Mouse (Mus musculus) megakaryocyte, embryonic 14.5 days (primary cell): ENCODE results near the gene Camk2d. TPM values are rescaled to one million over a fixed set of nuclear protein-coding genes. Genes with fewer than 3 reads are reported as not detected.

Experiments
- H3K27me3 ChIP-seq: replicated peaks from 2 replicates; pipeline ENCODE3; 2012; ENCODE audit warnings: inconsistent platforms
- H3K36me3 ChIP-seq: replicated peaks from 2 replicates; pipeline ENCODE3; 2012; ENCODE audit warnings: low read length, inconsistent platforms, mixed read lengths
- H3K4me1 ChIP-seq: 2 replicates; pipeline ENCODE4 v1.6.1; 2012; ENCODE audit warnings: inconsistent platforms
- H3K4me3 ChIP-seq: replicated peaks from 2 replicates; pipeline ENCODE3; 2012; ENCODE audit warnings: moderate library complexity, mild to moderate bottlenecking, inconsistent platforms
- H3K9me3 ChIP-seq: 2 replicates; pipeline ENCODE4 v1.6.1; 2012; ENCODE audit warnings: inconsistent platforms
- FLI1 ChIP-seq: IDR thresholded peaks from 2 replicates; pipeline ENCODE4 v1.6.1; 2012; ENCODE audit warnings: low read length, inconsistent platforms, mixed read lengths
- GATA1 ChIP-seq: IDR thresholded peaks from 3 replicates; pipeline ENCODE4 v1.6.1; 2012; ENCODE audit warnings: mixed read lengths, low read length, inconsistent platforms, borderline replicate concordance
- polyA plus RNA-seq: library from polyadenylated mRNA; stranded (reverse); fragments of >175 nt; gene quantifications from 2 replicates; pipeline ENCODE4 v1.2.3, GENCODE M21; 2012; ENCODE audit warnings: low replicate concordance; ENCODE audit not compliant: insufficient read depth

The Camk2d gene
- polyA plus RNA-seq, 1 experiment: 1.1 TPM

DNA sequence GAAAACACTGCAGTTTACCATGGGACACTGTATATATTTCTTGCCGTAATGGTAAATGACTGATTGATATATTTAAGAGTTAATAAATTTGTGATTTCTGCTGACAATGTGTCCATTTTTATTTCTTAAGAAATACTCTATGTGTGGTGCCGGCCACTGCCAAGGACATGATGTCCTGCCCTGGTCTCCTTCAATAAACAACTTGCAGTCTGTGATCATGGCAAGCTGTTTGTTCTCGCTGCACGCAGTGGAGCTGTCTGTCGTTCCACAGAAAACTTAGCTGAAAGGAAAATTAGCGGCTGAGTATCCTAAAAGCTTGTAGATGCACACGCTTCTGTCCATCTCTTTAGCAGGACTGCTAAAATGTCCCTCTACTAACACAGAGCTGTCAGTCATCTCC, 248.7 kb downstream of the Camk2d start:
- Histone ChIP-seq H3K27me3 (no peaks in the 10 kb centered on the region), H3K9me3 (no peaks in the 10 kb centered on the region), H3K4me3 (no peak overlapping the region), H3K36me3 (no peaks in the 10 kb centered on the region), H3K4me1 (no peaks in the 10 kb centered on the region)
- TF ChIP-seq FLI1: no peak
- TF ChIP-seq GATA1: no peak

DNA sequence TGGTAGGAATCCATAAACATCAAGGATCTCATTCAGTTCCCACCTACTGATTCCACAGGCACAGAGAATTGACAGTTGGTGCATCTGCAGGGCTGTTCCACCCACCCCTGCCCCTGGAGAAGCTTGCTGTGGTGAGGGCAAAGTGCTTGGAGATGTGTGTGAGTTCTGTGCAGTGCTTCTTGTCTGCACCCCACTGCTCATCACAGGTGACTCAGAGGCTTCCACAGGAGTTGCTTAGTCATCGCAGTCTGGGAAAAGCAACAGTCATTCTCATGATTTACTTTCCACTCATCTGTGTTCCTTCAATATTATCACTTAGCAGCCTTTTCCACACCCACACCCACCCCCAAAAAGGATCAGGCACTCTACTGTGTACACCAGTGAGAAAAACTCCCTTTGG, 252.0 kb downstream of the Camk2d start:
- H3K36me3 ChIP-seq: no peaks in the 10 kb centered on the region
- no peaks in the 10 kb centered on the region for H3K27me3 ChIP-seq
- TF ChIP-seq FLI1 (no peak), GATA1 (no peak)
- no peak overlapping the region for H3K4me3 ChIP-seq
- no peaks in the 10 kb centered on the region for H3K9me3 ChIP-seq
- no peaks in the 10 kb centered on the region for H3K4me1 ChIP-seq

DNA sequence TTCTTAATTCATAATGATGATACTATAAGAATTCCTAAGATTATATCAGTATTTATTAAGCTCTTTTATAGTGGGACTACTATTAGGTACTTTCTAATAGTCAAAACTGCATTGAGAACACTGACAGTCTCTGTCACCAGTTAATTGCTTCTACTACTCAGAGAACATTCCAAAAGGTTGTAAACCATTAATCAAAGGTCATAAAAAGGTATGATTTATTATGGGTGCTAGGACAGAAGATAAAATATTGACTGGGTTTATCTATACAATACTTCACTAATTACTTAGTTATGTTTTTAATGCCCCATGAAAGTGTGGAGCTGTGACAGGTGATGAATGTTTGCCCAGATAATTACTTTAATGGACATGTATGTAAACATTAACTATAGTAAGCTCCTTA, 264.3 kb downstream of the Camk2d start:
- Histone ChIP-seq H3K4me1 (no peaks in the 10 kb centered on the region), H3K27me3 (no peaks in the 10 kb centered on the region), H3K36me3 (no peaks in the 10 kb centered on the region), H3K9me3 (no peaks in the 10 kb centered on the region), H3K4me3 (no peak overlapping the region)
- TF ChIP-seq FLI1: no peak
- no peak for TF ChIP-seq GATA1

DNA sequence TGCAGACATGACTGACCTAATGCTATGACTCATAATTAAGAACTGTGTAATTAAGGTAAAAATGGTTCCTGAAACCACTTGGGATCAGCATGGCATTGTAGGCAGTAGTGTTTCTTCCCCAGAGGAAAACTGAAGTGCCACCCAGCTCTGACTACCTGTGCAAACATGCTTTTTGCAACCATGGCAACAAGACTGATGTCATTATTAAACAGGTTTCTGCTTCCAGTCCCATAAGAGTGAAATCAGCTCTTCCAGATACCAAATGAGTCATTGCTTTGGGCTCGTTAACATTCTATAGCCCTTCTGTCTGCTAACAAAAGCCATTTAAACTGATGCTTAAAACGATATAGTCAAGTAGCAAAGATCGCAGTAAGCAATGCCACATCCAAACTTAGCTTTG, 273.5 kb downstream of the Camk2d start:
- H3K9me3 ChIP-seq: no peaks in the 10 kb centered on the region
- no peaks in the 10 kb centered on the region for H3K4me1 ChIP-seq
- H3K36me3 ChIP-seq: no peaks in the 10 kb centered on the region
- no peak overlapping the region for H3K4me3 ChIP-seq
- TF ChIP-seq GATA1 (no peak), FLI1 (no peak)
- H3K27me3 ChIP-seq: no peaks in the 10 kb centered on the region

DNA sequence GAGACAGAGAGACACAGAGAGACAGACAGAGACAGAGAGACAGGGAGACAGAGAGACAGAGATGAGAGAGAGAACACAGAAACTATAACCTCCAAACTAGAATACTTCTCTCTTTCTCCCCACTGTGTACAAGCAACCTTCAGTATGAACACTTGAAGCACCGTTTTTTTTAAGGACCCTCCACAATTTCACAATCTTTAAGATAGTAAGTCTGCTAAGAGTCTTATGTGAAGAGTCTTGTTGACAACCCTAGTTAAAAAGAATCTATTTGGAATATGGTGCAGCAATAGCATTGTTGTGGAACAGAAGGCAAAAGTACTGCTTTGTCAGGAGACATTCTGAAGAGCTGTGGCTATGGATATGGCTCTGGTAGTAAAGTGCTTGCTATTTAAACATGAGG, 274.6 kb downstream of the Camk2d start:
- Histone ChIP-seq H3K27me3 (no peaks in the 10 kb centered on the region), H3K4me1 (no peaks in the 10 kb centered on the region), H3K9me3 (no peaks in the 10 kb centered on the region), H3K4me3 (no peak overlapping the region), H3K36me3 (no peaks in the 10 kb centered on the region)
- no peak for TF ChIP-seq GATA1
- no peak for TF ChIP-seq FLI1

DNA sequence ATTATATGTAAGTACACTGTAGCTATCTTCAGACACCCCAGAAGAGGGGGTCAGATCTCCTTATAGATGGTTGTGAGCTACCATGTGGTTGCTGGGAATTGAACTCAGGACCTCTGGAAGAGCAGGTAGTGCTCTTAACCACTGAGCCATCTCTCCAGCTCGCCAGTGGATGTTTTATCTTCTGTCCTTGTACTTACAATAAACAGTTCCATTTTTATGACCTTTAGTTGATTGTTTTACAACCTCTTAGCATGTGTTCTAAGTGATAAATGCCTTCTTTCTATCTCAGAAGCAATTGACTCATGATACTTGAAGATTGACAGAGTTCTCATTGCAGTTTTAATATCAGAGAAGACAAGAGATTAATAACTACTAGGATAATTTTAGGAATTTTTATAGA, 282.1 kb downstream of the Camk2d start:
- no peaks in the 10 kb centered on the region for H3K9me3 ChIP-seq
- H3K4me1 ChIP-seq: no peaks in the 10 kb centered on the region
- no peak overlapping the region for H3K4me3 ChIP-seq
- no peaks in the 10 kb centered on the region for H3K27me3 ChIP-seq
- no peaks in the 10 kb centered on the region for H3K36me3 ChIP-seq
- no peak for TF ChIP-seq FLI1
- no peak for TF ChIP-seq GATA1

DNA sequence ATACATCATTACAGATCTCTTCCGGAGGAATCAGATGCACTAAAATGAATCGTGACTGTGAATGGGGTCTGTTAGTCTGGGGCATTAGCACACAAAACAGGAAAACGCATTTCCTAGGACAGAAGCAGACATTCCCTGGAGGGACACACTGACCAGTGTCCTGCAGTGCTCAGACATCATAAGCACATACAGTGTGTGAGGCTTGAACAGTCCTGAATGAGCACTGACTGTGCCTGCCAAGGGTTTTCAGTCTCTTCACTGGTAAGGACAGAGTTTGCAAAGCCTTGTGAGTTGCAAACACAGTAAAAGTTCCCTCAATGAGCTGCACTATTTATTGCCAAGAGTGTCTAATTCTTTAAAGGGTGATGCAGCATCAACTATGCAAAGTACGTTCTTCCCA, 290.0 kb downstream of the Camk2d start:
- Histone ChIP-seq H3K9me3 (no peaks in the 10 kb centered on the region), H3K27me3 (no peaks in the 10 kb centered on the region), H3K4me1 (no peaks in the 10 kb centered on the region), H3K4me3 (no peak overlapping the region), H3K36me3 (no peaks in the 10 kb centered on the region)
- TF ChIP-seq GATA1 (no peak), FLI1 (no peak)

DNA sequence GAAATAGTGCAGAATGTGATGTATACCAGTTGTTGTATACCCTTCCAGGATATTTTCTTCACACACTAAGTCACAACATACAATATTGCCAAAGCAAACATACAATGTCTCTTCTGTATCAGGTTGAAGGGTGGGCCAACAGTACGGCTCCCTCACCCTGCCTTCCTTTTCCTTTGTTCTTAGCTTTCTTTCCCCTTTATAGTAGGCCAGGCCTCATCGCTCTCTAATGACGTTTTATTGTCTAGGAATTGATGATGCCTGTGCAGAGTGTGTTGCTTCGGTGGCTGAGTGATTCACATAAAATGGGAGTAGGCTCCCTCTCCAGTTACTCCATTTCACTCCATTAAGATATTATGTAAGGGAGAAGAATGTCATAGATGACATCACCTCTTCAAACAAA, 290.5 kb downstream of the Camk2d start:
- H3K9me3 ChIP-seq: no peaks in the 10 kb centered on the region

More for the DNA sequence above, 290.5 kb downstream of the Camk2d start:
- Histone ChIP-seq H3K4me1 (no peaks in the 10 kb centered on the region), H3K36me3 (no peaks in the 10 kb centered on the region), H3K27me3 (no peaks in the 10 kb centered on the region), H3K4me3 (no peak overlapping the region)
- TF ChIP-seq GATA1: no peak
- TF ChIP-seq FLI1: no peak

Other genes with a start within 250 kb of the Camk2d start
- not detected in 2 replicates for gene Arsj, start 232.6 kb upstream of the Camk2d start, polyA plus RNA-seq